ENCODE assay signal across 17 mouse cellular contexts in the genomic region with DNA sequence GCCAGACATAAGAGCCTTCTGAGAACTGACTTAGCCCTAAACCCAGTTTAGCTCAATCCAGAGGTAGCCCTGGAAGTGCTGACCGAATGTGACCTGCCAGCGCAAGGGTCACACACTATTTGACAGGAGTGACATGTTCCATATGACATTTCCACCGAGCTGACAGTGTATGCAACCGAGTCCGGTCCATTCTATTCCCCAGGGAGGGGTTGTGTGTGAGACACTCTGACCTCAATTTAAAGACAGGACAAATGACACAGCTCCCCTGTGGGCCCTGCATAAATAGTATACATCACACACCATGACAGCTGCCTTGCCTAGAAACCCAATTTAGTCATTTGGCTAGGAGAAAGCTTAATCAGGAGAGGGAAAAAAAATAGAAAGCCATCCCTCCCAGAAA. TPM values are rescaled to one million over a fixed set of nuclear protein-coding genes. Genes with fewer than 3 reads are reported as not detected.
DNase-seq lines count a peak whose midpoint lies in the region; ATAC-seq and TF ChIP-seq lines count a peak whose summit lies in the region.
"Had no signal": no experiment of that assay in that cellular context is flagged by ENCODE, and none has a peak within 500 bp of the region (broad histone marks: within the 10 kb centered on the region; RNA-seq: fewer than 3 reads in every experiment).

No protein-coding gene starts in this region.

- H3K27ac ChIP-seq in heart, embryonic 15.5 days = no peak overlapping the region
- no peak overlapping the region for H3K27ac ChIP-seq in midbrain, embryonic 13.5 days
- H3K27ac ChIP-seq in midbrain, postnatal 0 days (ENCODE audit: low read depth, low read length) = no peak overlapping the region
- H3K27ac ChIP-seq in hindbrain, embryonic 12.5 days = 0 out of 2 replicates have a peak overlapping the region, but pooled peaks have one; percentile 17
- H3K27ac ChIP-seq: kidney, embryonic 15.5 days; limb, embryonic 13.5 days had no signal

- no peaks in the 10 kb centered on the region for H3K9me3 ChIP-seq in heart, embryonic 15.5 days (replicated peaks)
- no peaks in the 10 kb centered on the region for H3K9me3 ChIP-seq in midbrain, embryonic 13.5 days
- H3K9me3 ChIP-seq in midbrain, postnatal 0 days (ENCODE audit: low read length) = no peaks in the 10 kb centered on the region
- no peaks in the 10 kb centered on the region for H3K9me3 ChIP-seq in hindbrain, embryonic 12.5 days (replicated peaks)
- H3K9me3 ChIP-seq: kidney, embryonic 15.5 days; limb, embryonic 13.5 days had no signal

- H3K4me1 ChIP-seq in heart, embryonic 15.5 days (replicated peaks) = peaks cover 16% of the 10 kb centered on the region
- H3K4me1 ChIP-seq in midbrain, embryonic 13.5 days (replicated peaks) = peaks cover 17% of the 10 kb centered on the region
- no peaks in the 10 kb centered on the region for H3K4me1 ChIP-seq in midbrain, postnatal 0 days (ENCODE audit: insufficient read depth, low read length)
- H3K4me1 ChIP-seq in hindbrain, embryonic 12.5 days = peaks cover 18% of the 10 kb centered on the region

- no peak for TF ChIP-seq CTCF in midbrain, postnatal 0 days (IDR thresholded peaks at IDR 0.05)

- intact Hi-C loops in heart, postnatal 14 days (cut with DNase I) = no loop called here

- 19% methylated on average over 5 of the region's 5 CpGs for WGBS in heart, embryonic 15.5 days
- WGBS in midbrain, embryonic 13.5 days = 52% methylated on average over 5 of the region's 5 CpGs
- WGBS in midbrain, postnatal 0 days = 51% methylated on average over 5 of the region's 5 CpGs
- WGBS in hindbrain, embryonic 12.5 days = 23% methylated on average over 5 of the region's 5 CpGs

- 0 out of 2 replicates have a peak, but pooled peaks have one; percentile 44 for ATAC-seq in heart, embryonic 15.5 days (replicated peaks; ENCODE audit: insufficient number of reproducible peaks, insufficient read depth, low FRiP score, low read depth)
- 0 out of 2 replicates have a peak, but pooled peaks have one; percentile 34 for ATAC-seq in midbrain, embryonic 13.5 days
- no peak for ATAC-seq in midbrain, postnatal 0 days (ENCODE audit: low FRiP score)
- ATAC-seq in hindbrain, embryonic 12.5 days (ENCODE audit: low FRiP score) = peak; percentile 63; the same call in 1 of the 2 replicates
- ATAC-seq: forebrain, postnatal 0 days; Patski had no signal

- DNase-seq in heart, postnatal 14 days = no peak
- DNase-seq in midbrain, postnatal 0 days (ENCODE audit: low spot score) = no peak
- peak; percentile 62 for DNase-seq in retina, postnatal 1 day
- DNase-seq in cerebellum, postnatal 10 days = no peak
- DNase-seq in testis, postnatal 14 days (ENCODE audit: low spot score) = no peak
- DNase-seq: B cell, adult 2 months; forebrain, postnatal 0 days; gastrocnemius, postnatal 36 days; right cerebral cortex, postnatal 4 days had no signal

- H3K4me3 ChIP-seq in heart, embryonic 15.5 days = no peak overlapping the region
- H3K4me3 ChIP-seq in midbrain, embryonic 13.5 days (replicated peaks) = no peak overlapping the region
- H3K4me3 ChIP-seq in midbrain, postnatal 0 days (ENCODE audit: low read depth, low read length) = no peak overlapping the region
- no peak overlapping the region for H3K4me3 ChIP-seq in hindbrain, embryonic 12.5 days
- H3K4me3 ChIP-seq: erythroblast, embryonic 14.5 days; kidney, embryonic 15.5 days; limb, embryonic 13.5 days had no signal

- no peaks in the 10 kb centered on the region for H3K36me3 ChIP-seq in heart, embryonic 15.5 days
- H3K36me3 ChIP-seq in midbrain, embryonic 13.5 days = no peaks in the 10 kb centered on the region
- H3K36me3 ChIP-seq in midbrain, postnatal 0 days (ENCODE audit: insufficient read depth, low read length) = peaks cover 2% of the 10 kb centered on the region; the same call in 1 of the 2 replicates
- no peaks in the 10 kb centered on the region for H3K36me3 ChIP-seq in hindbrain, embryonic 12.5 days
- H3K36me3 ChIP-seq: kidney, embryonic 15.5 days; limb, embryonic 13.5 days had no signal

- H3K4me2 ChIP-seq in heart, embryonic 15.5 days = no peak overlapping the region
- H3K4me2 ChIP-seq in midbrain, embryonic 13.5 days (replicated peaks) = no peak overlapping the region
- no peak overlapping the region for H3K4me2 ChIP-seq in midbrain, postnatal 0 days (ENCODE audit: low read depth, low read length, poor library complexity, severe bottlenecking)
- no peak overlapping the region for H3K4me2 ChIP-seq in hindbrain, embryonic 12.5 days (replicated peaks)
- H3K4me2 ChIP-seq: heart, embryonic 11.5 days; kidney, embryonic 15.5 days; limb, embryonic 13.5 days had no signal

- no peak overlapping the region for H3K9ac ChIP-seq in heart, embryonic 15.5 days
- no peak overlapping the region for H3K9ac ChIP-seq in midbrain, embryonic 13.5 days (replicated peaks)
- H3K9ac ChIP-seq in midbrain, postnatal 0 days (replicated peaks; ENCODE audit: low read length, poor library complexity, severe bottlenecking) = no peak overlapping the region
- H3K9ac ChIP-seq in hindbrain, embryonic 12.5 days = no peak overlapping the region
- H3K9ac ChIP-seq: forebrain, postnatal 0 days; kidney, embryonic 15.5 days; limb, embryonic 13.5 days had no signal

- H3K27me3 ChIP-seq in heart, embryonic 15.5 days = no peaks in the 10 kb centered on the region
- peaks cover 3% of the 10 kb centered on the region; the same call in 1 of the 2 replicates for H3K27me3 ChIP-seq in midbrain, embryonic 13.5 days
- no peaks in the 10 kb centered on the region for H3K27me3 ChIP-seq in midbrain, postnatal 0 days (ENCODE audit: insufficient read depth, low read length)
- peaks cover 2% of the 10 kb centered on the region for H3K27me3 ChIP-seq in hindbrain, embryonic 12.5 days
- H3K27me3 ChIP-seq: kidney, embryonic 15.5 days; limb, embryonic 13.5 days had no signal

RNA-seq across cellular contexts. Expression of a gene that starts 16.7 kb away (rescaled TPM):
- polyA plus RNA-seq in heart, embryonic 15.5 days (2015; fragmentation: Nextera tagmentation; extraction: Ambion mirVana) = 8.6 and 17.4 TPM in 2 replicates
- 1 to 10 TPM in 1 of 2 experiments, under 1 TPM in 1; 0.59 to 1.4 TPM for total RNA-seq in heart, postnatal 14 days (2021)
- 2.1 and 6.2 TPM in 2 replicates for polyA plus RNA-seq in midbrain, embryonic 13.5 days (2015; fragmentation: Nextera tagmentation; extraction: Ambion mirVana)
- total RNA-seq in midbrain, postnatal 0 days (2014; rRNA removed) = 15.1 and 21.0 TPM in 2 replicates
- 3.5 and 4.8 TPM in 2 replicates for polyA plus RNA-seq in midbrain, postnatal 0 days (2015; fragmentation: Nextera tagmentation; extraction: Ambion mirVana)
- 22.4 and 27.9 TPM in 2 replicates for polyA plus RNA-seq in hindbrain, embryonic 12.5 days (2016; fragmentation: Nextera tagmentation; extraction: Ambion mirVana)
- polyA plus RNA-seq: erythroblast, embryonic 14.5 days; Patski had no signal

RNA-seq across cellular contexts. Expression of a gene that starts 44.1 kb away (rescaled TPM):
- 29.9 and 33.0 TPM in 2 replicates for polyA plus RNA-seq in heart, embryonic 15.5 days (2015; fragmentation: Nextera tagmentation; extraction: Ambion mirVana)
- total RNA-seq in heart, postnatal 14 days (2021) = 10 to 100 TPM; 36.8 to 42.9 TPM
- polyA plus RNA-seq in midbrain, embryonic 13.5 days (2015; fragmentation: Nextera tagmentation; extraction: Ambion mirVana) = 36.4 and 41.9 TPM in 2 replicates
- total RNA-seq in midbrain, postnatal 0 days (2014; rRNA removed) = 7.3 and 13.9 TPM in 2 replicates
- 32.5 and 36.6 TPM in 2 replicates for polyA plus RNA-seq in midbrain, postnatal 0 days (2015; fragmentation: Nextera tagmentation; extraction: Ambion mirVana)
- 34.1 and 35.2 TPM in 2 replicates for polyA plus RNA-seq in hindbrain, embryonic 12.5 days (2016; fragmentation: Nextera tagmentation; extraction: Ambion mirVana)
